Mouse (Mus musculus) frontal cortex, postnatal 14 days (tissue): Measurements from ENCODE around the gene Scaf11.

ENCODE experiments used
- DNase-seq, 2 experiments: peaks; one replicate each; pipeline ENCODE4 v3.0.0; 2022; ENCODE audit warnings: low spot score in 2 of 2

Scaf11 gene

GRCm38 (mm10) chr15:96396641-96397344 lies 63.9 kb downstream of the Scaf11 start:
- no peak for DNase-seq

DNA sequence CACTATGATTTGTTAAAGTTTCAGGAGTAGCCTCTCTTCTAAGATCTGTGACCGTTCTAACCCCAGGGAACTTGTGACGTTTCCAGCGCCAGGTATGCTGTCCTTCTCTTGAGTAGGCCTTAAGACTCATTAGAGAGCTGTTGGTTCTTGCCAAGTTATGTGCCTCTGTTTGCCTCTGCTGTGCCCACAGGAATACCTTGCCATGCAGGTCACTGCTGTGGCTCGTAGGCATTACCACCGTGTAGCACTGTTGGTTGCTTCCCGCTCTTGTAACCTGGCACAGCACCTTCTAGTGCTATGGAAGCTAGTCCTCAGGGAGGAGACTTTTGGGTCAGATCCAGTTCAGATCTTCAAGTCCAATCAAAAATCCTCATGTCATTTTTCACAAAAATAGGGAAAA lies 65.6 kb downstream of the Scaf11 start:
- DNase-seq: no peak

DNA sequence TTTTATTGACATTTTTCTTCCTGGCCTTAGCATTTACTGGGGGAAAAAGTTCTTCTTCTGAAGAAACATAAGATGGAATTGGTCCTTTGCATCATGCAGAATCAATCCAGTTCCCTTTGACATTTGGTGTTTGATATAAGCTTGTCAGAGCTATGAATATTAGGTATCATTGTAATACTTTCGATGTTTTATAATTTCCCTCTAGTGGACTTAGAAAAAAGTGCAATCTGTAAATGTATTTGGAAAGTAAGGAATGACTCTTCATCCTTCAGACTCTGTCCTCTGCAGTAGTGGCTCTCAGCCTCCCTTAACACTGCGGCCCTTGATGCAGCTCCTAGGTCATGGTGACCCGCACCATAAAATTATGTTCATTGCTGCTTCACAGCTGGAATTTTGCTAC lies 67.8 kb downstream of the Scaf11 start:
- DNase-seq: no peak

- no peak for DNase-seq
Observed at GRCm38 (mm10) chr15:96388565-96388964, 72.1 kb downstream of the Scaf11 start.

- DNase-seq: no peak
Observed at GRCm38 (mm10) chr15:96382223-96382622, 78.4 kb downstream of the Scaf11 start.

GRCm38 (mm10) chr15:96377701-96378100 lies 82.9 kb downstream of the Scaf11 start:
- no peak for DNase-seq

GRCm38 (mm10) chr15:96377263-96377662 lies 83.4 kb downstream of the Scaf11 start:
- no peak for DNase-seq

DNA sequence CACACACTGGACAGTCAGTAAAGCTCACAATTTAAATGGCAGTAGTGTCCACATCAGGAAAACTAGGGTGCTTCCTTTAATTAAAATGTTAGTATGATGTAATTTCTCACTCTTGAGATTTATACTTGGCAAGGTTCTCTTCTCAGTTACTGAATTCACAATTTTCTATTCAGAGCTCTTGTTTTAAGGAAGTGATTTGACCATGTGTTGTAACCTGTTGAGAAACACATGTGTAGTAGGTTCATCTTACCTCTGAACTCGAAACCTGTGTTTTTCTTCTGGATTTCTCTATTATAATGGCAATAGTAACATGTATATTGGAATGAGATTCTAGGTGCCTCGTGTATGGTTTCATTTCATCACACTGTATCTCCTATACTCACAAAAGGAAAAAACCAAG lies 84.4 kb downstream of the Scaf11 start:
- DNase-seq: no peak

DNA sequence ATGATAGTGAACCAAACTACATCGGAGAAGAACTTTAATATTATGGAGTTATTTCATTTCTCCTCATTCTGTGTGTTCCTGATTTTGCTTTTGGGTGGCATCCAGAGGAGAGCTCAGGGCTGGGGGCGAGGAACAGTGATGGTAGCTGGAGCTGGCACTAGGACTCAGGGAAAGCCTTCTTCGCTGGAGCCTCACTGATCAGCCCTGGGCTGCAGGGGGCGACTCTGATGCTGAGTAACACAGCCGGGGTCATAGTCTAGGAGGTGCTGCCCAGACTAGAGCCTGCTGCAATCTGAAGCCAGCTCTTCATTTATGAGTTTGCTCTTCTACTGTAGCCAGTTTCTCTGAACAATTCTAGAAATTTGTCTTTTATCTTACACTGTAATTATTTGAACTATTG lies 87.5 kb downstream of the Scaf11 start:
- DNase-seq: no peak

GRCm38 (mm10) chr15:96372628-96373027 lies 88.0 kb downstream of the Scaf11 start:
- DNase-seq: no peak

DNA sequence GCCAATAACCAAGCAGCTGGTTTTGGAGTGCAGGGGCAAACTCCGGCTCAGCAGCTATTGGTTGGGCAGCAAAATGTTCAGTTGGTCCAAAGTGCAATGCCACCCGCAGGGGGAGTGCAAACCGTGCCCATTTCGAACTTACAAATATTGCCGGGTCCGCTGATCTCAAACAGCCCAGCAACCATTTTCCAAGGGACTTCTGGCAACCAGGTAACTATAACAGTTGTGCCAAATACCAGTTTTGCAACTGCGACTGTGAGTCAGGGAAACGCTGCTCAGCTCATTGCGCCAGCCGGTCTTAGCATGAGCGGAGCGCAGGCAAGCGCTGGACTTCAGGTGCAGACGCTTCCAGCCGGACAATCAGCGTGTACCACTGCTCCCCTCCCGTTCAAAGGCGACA lies 89.3 kb downstream of the Scaf11 start:
- no peak for DNase-seq

DNA sequence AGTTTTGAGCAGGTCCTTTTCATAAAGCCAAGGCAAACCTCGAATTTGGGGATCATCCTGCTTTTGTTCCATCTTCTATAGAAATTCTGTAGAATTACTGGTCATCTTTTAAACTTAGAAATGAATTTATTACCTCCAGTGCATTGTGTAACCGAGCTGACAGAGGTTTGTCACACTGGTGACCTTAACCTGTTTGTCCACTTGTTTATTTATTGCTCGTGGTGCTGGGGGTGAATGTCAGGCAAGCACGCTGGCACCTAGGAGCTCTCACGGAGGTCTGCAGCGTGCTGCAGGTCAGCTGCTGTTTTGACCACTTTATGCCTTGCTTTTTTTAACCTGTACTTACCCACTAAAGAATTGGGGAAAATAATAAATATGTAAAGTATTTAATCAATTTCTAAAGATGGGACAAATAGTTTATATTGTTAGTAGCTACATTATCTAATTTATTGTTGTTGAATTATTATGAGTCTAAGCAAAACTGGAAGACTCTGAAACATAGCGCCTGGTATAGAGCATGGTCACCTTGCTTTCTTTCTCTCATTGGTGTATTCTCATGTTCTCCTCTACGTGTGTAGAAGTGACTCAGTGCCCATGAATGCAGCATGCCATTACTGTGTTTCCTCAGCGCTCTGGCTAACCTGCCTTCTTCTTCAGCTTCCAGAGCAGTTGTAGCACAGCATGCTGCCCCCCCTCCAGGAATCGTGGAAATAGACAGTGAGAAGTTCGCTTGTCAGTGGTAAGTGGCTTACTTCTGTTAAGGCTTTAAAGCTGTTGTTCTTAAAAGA lies 94.3 kb downstream of the Scaf11 start:
- DNase-seq: no peak

GRCm38 (mm10) chr15:96365351-96365750 lies 95.3 kb downstream of the Scaf11 start:
- DNase-seq: no peak
